Mouse (Mus musculus): ENCODE measurements at regions not wholly inside any gene's neighbourhood (a gene's known extent, or its start where the extent isn't known, plus 50 kb on each side); places are given as distances from the start of the nearest gene placed in this dataset.
A peak's percentile ranks its signal among the peaks of the same experiment; 100 is the strongest.

DNA sequence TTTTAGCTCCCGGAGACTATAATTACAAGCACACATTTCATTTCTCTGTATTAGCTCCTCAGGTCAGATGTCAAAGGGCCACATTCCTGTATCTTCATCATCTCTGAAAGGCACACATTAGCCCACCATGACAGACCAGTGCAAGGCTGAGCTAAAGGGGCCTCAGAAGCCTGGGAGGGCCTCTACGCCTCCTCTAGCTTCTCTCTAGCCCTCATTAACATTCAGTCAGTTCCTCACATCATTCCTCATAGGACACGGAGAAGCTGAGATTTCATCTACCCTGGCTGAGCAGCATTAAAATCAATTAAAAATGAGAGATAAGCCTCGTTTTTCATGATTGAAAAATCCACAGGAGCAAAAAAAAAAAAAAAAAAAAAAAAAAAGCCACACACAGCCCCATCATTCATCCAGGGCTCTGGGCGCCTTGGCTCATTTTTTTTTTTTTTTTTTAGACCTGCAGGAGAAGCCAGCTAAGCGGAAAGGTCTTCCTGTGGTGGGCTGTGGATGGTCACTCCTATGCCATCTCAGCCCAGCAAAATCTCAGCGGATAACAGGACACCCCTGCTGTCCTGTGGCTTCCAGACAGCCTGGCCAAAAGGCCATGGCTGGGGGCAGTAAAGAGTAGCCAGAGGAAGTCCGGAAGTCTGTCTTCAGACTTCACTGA is 82.5 kb downstream of the Rhob start:
- ATAC-seq (replicated peaks; ENCODE audit: poor library complexity, severe bottlenecking): no peak

DNA sequence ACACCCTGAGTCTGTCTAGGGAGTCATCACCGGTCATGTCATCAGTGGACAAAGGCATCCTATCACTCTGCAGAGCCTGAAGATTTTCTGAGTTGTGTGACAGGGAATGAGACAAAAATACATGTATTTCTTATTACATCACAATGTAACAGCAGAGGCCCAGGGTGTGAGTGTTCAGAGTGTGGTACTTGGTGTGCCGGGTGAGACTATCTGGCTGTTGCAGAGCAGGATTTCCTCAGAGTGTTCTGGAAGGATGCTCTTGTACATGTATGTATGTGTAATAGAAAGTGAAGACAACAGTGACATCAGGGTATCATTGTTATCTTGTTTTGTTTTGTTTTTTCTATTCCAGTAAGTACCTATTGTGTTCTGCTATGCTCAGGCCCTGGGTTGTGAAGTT is 87.7 kb downstream of the Rhob start:
- no peak for ATAC-seq (replicated peaks; ENCODE audit: poor library complexity, severe bottlenecking)

DNA sequence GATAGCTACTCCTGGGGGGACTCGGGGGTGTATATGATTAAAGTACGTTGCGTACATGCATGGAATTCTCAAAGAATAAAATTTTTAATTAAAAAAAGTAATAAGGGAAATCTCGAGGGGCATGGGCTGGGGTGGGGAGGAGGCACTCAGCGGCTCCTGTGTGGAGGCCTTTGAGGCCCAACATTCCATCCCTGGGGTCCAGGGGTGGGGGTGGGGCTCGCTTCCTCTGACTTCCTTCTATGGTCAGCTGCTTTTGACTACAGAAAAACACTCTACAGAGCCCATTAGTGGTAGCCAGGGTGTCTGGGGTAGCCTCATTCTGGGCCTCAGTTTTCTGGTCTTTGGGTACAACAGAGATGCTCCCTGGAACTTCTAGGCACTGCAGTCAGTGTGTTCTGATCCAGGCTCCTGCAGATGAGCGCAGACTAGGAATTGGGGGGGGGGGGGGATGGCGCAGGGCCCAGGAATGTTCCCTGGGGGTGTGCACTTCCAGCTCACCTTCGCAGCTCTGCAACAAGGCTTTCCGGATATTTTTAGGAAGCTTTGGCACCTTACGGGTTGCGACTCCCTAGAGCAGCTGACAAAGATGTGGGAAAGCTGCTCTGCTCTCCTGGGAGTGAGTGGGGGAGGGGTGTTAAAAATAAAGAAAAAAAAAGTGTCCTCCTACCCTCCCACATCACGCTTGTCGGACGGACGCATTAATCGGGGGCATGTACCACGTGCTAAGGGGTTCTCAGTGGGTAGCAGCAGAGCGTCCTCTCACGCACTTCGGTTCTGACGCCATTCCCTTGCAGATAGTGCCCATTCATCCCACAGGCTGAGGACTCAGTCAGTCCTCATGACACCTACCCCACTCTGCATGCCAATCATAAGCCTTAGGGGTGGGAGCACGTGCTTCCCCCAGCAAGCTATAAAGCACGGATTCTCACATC is 89.1 kb downstream of the Rhob start:
- ATAC-seq (replicated peaks; ENCODE audit: poor library complexity, severe bottlenecking): no peak

DNA sequence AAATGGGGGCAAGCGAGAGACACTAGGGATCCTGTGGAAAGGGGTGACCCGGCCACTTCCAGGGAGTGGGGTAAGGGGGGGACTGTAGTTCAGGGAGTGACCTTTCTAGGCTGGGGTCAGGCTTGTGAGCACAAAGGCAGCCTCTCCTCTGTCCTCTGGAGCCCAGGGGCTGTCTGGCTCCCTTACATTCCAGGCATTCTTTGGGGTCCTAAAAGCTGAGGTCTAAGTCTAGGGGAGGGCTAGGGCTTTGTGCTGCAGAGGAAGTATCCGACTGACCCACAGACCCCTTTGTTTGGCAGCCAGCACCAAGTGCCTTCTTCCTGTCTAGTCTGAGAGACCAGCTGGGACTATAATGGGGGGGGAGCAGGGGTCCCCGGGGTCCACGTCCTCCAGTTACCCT is 88.9 kb downstream of the Hs1bp3 start:
- no peak for ATAC-seq (replicated peaks; ENCODE audit: poor library complexity, severe bottlenecking)

DNA sequence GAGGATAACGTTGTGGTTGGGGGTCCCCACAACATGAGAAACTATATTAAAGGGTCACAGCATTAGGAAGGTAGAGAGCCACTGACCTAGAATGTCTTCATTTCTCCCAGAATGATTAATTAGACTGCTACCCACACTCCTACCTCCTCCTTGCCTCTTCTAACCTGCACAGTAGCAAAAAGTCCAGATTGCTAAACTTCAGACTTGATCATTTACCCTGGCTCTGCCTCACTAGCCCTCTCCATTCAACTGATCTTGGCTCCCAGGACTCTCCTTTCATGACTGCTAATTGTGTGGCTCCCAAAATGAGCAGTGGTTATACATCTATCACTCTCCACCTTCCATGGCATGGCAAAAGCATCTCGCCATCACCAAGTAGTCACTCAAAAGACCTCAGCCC is 88.1 kb downstream of the Hs1bp3 start:
- ATAC-seq (replicated peaks; ENCODE audit: poor library complexity, severe bottlenecking): no peak

DNA sequence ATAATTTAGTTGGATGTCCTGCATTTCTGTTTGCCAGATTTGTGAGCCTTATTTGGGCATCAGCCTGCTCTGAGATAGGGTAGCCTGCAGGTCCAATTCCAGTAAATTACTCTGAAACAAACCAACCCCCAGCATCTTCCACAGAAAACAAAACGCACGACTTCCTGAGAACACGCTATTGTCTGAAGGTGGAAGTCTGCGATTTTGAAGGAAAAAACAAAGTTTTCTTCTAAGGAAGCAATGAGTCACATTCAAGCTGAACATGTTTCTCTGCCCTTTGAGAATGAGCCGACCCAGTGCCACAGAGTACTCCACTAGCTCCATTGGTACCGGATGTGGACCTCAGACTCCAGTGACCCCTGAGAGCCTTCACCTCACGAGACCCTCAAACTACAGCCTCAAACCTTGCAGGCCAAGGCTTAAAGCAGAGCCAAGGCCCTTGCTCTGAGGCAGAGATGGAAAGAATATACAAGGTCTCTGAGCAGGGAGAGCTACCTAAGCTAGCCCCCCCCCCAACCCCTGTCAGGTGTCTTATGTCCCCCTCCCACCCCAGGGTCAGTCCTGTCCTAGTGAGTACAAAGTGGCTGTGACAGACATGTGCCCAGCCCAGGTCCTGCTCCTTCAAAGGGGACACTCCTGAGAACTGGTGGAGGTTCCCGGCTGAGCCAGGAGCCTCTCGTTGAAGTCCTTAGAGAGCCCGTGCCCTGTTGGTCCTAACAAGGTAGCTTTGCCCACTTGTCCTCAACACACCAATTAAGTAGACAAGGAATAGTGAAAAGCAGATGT is 87.3 kb downstream of the Hs1bp3 start:
- ATAC-seq (replicated peaks; ENCODE audit: poor library complexity, severe bottlenecking): no peak

DNA sequence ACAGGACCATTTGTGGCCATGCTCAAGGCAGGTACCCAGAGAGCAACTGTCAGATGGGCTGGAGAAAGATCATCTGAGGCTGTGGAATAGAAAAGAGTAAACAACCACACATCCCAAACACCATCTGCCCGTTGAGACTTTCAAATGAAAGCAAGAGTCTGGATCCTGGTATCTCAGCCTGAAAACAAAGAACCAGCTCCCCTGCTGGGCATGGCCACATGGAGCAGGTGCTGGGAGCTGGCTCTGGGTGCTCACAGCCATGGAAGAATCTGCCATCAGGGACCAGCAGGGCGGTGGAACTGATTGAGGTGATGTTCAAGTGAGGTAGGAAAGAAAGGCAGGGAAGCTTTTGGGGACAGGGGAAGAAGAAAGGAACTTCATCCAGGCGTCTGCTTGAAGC is 85.6 kb downstream of the Hs1bp3 start:
- ATAC-seq (replicated peaks; ENCODE audit: poor library complexity, severe bottlenecking): no peak

DNA sequence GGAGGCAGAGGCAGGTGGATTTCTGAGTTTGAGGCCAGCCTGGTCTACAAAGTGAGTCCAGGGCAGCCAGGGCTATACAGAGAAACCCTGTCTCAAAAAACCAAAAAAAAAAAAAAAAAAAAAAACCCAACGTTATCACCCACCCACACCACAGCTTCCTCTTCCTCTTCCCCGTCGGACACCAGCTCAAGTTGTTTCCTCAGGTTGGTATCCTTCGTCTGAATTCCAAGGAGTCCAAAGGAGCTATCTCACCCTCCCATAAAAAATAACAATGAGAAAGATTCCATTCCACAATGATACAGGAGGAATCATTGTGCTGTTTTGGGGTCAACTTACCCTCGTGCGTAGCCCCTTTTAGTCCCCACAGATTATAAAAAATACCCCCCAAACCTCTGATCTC is 83.2 kb downstream of the Hs1bp3 start:
- peak; percentile 79 for ATAC-seq (replicated peaks; ENCODE audit: poor library complexity, severe bottlenecking)

DNA sequence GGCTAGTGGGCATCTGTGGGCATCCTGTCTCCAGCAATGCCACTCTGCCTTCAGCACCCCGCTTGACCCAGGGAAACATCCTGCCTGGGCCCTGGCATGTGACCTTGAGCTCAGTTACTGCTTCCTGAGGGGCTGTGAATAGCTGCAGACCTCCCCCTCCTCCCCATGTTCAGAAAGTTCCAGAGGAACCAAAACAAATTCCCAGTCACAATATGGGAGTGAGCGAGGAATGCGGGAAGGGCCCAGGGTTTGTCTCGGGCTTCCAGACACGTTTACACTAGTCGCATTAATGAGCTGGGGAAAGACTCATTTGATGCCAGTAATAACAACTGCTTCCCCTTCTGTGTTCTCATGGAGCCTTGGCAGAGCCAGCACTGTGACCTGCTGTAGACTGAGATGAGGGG is 81.7 kb downstream of the Hs1bp3 start:
- no peak for ATAC-seq (replicated peaks; ENCODE audit: poor library complexity, severe bottlenecking)

DNA sequence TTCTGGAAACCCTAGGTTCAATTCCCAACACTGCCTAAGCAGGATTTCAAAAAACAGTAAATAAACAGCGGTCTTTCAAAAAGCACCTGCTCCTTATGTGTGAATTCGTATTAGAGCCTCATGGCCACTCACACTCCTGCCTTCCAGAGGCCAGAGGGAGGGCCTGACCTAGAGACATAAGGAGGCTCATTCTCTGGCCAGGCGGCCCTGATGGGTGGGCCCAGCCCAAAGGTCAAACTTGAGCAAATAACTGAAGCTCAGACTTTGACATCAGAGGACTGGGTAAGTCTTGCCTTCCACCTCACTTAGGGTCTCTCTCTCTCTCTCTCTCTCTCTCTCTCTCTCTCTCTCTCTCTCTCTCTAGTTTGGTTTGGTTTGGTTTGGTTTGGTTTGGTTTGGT is 80.7 kb downstream of the Hs1bp3 start:
- no peak for ATAC-seq (replicated peaks; ENCODE audit: poor library complexity, severe bottlenecking)

All from granulocyte monocyte progenitor cell, adult 5-6 weeks (primary cell).